Mouse (Mus musculus) A20 (cell line): ENCODE measurements around the gene Ddr2.

Source experiments
- DNase-seq: peaks from one replicate; pipeline ENCODE4 v3.0.0-alpha.2; 2011; ENCODE audit warnings: low read depth, low spot score

The Ddr2 gene

GRCm38 (mm10) chr1:169948866-169949265, 161.7 kb downstream of the Ddr2 start:
- no peak for DNase-seq

DNA sequence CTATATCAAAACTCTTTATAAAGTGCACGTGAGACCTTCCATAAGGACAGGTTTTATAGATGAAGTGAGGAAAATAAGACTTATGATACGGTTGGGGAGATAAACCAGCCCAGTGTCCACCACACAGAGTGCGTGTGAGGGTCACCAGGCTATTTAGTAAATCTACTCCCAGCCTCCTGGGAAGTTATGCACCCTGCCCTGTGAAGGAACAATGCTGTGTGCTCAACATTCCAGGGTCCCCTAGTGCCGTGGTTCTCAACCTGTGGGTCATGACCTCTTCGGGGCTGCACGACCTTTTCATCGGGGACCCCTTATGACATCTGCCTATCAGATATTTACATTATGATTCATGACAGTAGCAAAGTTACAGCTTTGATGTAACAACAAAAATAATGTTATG, 162.3 kb downstream of the Ddr2 start:
- DNase-seq: no peak

- DNase-seq: peak; percentile 24
Measured at GRCm38 (mm10) chr1:169947654-169948053, 162.9 kb downstream of the Ddr2 start.

- no peak for DNase-seq
Measured at GRCm38 (mm10) chr1:169946004-169946403, 164.6 kb downstream of the Ddr2 start.

DNA sequence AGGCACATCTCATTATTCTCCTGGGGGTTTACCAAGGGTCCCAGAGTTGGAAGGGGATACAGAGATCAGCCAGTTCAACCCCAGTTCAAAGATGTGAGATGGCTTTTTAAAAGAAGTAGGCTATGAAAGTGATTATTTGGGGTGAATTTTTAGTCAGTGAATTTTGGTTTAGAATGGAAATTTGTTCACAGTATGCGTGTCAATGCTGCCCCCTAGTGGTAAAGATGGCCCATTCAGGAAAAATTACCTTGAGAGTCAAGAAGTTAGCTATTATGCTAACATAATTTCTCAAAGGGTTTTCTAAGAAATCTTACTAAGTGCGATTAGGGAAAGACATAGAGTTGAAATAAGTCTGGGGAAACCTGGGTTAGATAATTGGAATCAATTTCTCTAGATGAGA, 171.2 kb downstream of the Ddr2 start:
- peak; percentile 51 for DNase-seq

GRCm38 (mm10) chr1:169934005-169934725, 176.4 kb downstream of the Ddr2 start:
- peak; percentile 57 for DNase-seq

DNA sequence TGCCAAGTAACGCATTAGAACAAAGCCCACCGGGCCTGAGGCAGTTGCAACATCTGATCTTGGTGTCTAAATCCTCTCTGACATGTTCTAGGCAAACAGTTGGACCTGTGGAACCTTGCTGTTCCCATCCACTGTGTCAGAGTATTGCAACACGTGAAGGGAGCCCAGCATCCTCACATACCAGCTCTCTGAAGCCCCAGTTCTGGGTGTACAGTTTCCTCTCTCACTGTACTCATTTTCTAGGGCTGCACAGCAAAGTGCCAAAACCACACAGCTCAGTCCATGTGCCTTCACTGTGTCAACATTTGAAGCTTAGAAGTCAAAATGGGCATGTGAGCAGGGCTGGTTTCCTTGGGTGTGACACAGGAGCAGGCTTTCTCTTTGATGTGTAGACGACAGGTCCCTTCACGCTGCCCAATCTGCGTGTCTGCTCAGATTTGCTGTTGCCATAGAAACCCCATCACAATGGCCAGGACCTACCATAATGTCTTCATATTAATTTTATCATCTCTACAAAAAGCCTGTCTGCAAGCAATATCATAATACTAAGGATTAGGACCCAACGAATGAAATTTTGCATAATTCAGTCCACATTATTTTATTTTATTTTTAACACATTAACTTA, 178.3 kb downstream of the Ddr2 start:
- no peak for DNase-seq

DNA sequence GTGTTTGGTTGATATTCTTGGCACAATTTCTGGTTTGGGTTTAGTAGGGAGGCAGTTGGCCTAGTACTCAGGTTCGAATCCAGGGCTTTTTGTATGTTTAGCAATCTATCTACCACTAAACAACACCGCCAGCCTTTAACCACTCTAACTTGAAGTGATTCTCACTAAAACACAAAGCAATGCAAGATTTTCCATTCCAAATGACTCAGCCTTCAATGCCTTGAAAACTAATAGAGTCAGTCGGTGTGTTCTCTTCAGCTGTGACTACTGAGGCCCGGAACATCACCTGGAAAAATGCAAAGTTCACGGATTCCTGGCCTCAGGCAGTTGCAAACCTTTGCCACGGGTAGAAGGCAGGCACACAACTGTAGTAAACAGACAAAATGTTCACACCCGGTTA, 178.9 kb downstream of the Ddr2 start:
- DNase-seq: no peak

DNA sequence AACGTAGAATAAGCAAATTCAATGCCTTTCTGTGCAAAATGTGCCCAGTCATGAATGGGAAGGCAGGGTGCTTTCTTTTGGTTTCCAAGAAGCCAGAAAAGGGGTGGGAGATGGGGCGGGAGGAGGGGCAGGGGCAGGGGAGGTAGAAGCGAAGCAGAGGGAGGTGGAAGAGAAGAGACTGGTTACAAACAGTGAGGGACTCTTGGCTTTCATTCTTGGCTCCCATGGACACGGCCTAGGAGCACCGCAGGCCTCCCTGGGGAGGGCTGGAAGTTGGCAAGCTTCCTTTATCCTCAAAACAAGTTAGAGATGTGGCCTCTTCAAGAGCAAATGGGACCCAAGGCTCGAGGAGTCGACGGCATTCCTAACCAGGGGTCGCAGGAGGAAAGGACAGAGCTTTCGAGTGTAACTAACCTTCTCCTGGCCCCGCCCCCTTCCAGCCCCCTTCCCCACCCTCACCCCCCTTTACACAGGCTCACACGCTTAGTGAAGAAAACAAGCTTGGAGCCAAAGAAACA, 182.0 kb downstream of the Ddr2 start, which contains the start of gene Ccdc190:
Gene Ccdc190 (plus strand): TSS at position 195 of the 518 bp plus-strand sequence.
- DNase-seq: no peak

- DNase-seq: no peak
Measured at GRCm38 (mm10) chr1:169927753-169928369, 182.7 kb downstream of the Ddr2 start.

DNA sequence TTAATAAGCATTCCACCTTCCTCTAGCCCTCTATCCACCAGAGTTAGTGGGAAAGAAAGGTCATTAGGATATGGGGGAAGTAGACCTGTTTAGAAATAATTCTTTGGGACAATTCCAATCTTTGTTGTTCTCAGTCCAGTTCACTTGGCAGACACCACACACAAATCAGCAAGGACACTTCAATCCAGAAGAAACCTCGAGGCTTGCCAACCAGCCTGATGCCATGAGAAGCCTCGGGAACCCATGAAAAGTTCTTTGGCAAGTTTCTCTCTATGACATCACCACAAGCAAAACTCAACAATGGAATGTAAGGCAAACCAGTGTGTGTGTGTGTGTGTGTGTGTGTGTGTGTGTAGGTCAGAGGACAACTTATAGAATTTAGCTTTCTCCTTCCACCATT, 186.0 kb downstream of the Ddr2 start:
- no peak for DNase-seq
